Mouse (Mus musculus) lung, adult 2 months (tissue): ENCODE results near the gene Fgfr1op2.

Experiments used
- CTCF ChIP-seq: fragments of 200-500 bp; IDR thresholded peaks from 2 replicates; pipeline ENCODE4 v1.5.1; 2011; ENCODE audit warnings: mild to moderate bottlenecking, low read length, control low read depth; ENCODE audit not compliant: insufficient read depth
- POLR2A ChIP-seq: fragments of 200-500 bp; IDR thresholded peaks from 2 replicates; pipeline ENCODE4 v1.6.1; 2011; ENCODE audit warnings: low read depth, mild to moderate bottlenecking, control low read depth, low read length, borderline replicate concordance; ENCODE audit errors: extremely low read depth

DNA sequence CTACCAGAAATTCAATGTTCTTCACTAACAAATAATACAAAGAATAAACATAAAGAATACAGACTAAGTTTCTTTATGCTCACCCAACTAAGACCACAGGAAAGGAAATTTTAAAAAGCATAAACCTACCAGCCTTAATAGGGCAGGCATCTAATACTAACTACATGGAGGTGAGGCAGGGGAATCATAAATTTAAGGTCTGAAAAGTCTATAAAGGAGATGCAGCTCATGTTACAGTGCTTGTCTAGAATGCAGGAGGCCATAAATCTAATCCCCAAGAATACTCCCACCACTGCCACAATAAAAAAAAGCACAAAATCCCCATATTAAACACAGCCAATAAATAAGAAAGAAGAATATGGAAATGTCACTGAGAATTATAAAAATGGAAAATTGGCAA, 4.9 kb upstream of the Fgfr1op2 start:
- TF ChIP-seq CTCF (no peak), POLR2A (no peak)
